Mouse (Mus musculus) lung, adult 2 months (tissue): ENCODE measurements around the gene Pamr1.

Experiments used
- CTCF ChIP-seq: fragments of 200-500 bp; IDR thresholded peaks from 2 replicates; pipeline ENCODE4 v1.5.1; 2011; ENCODE audit warnings: mild to moderate bottlenecking, low read length, control low read depth; ENCODE audit not compliant: insufficient read depth
- POLR2A ChIP-seq: fragments of 200-500 bp; IDR thresholded peaks from 2 replicates; pipeline ENCODE4 v1.6.1; 2011; ENCODE audit warnings: low read depth, mild to moderate bottlenecking, control low read depth, low read length, borderline replicate concordance; ENCODE audit errors: extremely low read depth

DNA sequence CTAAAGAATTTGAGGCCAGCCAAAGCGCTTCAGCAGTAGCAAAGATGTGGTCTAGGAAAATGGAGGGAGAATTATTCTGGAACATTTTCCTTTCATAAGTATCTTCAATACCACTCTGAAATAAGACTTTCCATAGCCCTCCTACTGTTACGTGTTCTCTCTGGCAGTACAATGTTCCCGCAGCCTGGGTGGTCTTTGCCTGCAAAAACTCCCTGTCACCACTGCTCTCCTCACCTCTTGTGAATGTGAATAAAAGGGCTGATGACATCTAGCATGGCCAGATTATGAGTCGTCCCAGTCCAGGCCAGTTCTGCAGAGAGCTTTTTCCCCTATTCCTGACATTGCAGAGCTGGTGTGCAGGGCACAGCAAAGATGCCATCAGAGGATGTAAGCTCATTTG, 16.4 kb upstream of the Pamr1 start:
- TF ChIP-seq CTCF (no peak), POLR2A (no peak)
